In genomic region chr9:71015942-71016341, GRCm38 (mm10) we compare ENCODE assay signal across 18 mouse cellular contexts.
DNase-seq lines count a peak whose midpoint lies in the region; ATAC-seq and TF ChIP-seq lines count a peak whose summit lies in the region.
"Had no signal": no experiment of that assay in that cellular context is flagged by ENCODE, and none has a peak within 500 bp of the region (broad histone marks: within the 10 kb centered on the region; RNA-seq: fewer than 3 reads in every experiment).

No protein-coding gene starts in this region.

- H3K27me3 ChIP-seq in stomach, postnatal 0 days (ENCODE audit: control insufficient read depth, insufficient read depth, low read length) = no peaks in the 10 kb centered on the region
- H3K27me3 ChIP-seq in forebrain, postnatal 0 days (ENCODE audit: insufficient read depth, low read length) = no peaks in the 10 kb centered on the region
- no peaks in the 10 kb centered on the region for H3K27me3 ChIP-seq in hindbrain, embryonic 11.5 days (ENCODE audit: control insufficient read depth, insufficient read depth, low read length)
- H3K27me3 ChIP-seq: CH12.LX; heart, embryonic 13.5 days; intestine, embryonic 15.5 days; kidney, embryonic 15.5 days; neural tube, embryonic 13.5 days had no signal

- DNase-seq in cerebellum, adult 9-11 months = peak; percentile 16
- no peak for DNase-seq in cerebellum, adult 11-12 months
- DNase-seq in left cerebral cortex, adult 11 months (ENCODE audit: low spot score) = peak; percentile 66
- DNase-seq in left cerebral cortex, postnatal 4 days = no peak
- DNase-seq in left cerebral cortex, postnatal 14 days (ENCODE audit: low spot score in 2 of 2) = peak; percentile 34 to 84
- peak; percentile 7 for DNase-seq in stomach, postnatal 0 days (ENCODE audit: low spot score)
- no peak for DNase-seq in forebrain, postnatal 0 days
- no peak for DNase-seq in hindbrain, embryonic 11.5 days (ENCODE audit: low spot score)
- DNase-seq: gastrocnemius, postnatal 25 days; lung, postnatal 10 days had no signal

- TF ChIP-seq CTCF in stomach, postnatal 0 days (IDR thresholded peaks at IDR 0.05; ENCODE audit: low read depth) = no peak
- TF ChIP-seq CTCF in forebrain, postnatal 0 days (IDR thresholded peaks at IDR 0.05; ENCODE audit: low read depth) = no peak

- H3K4me3 ChIP-seq in stomach, postnatal 0 days (ENCODE audit: low read depth, low read length) = no peak overlapping the region
- no peak overlapping the region for H3K4me3 ChIP-seq in forebrain, postnatal 0 days (ENCODE audit: low read depth, low read length)
- no peak overlapping the region for H3K4me3 ChIP-seq in hindbrain, embryonic 11.5 days (ENCODE audit: low read depth, low read length)
- H3K4me3 ChIP-seq: heart, embryonic 13.5 days; hindbrain, embryonic 10.5 days; intestine, embryonic 15.5 days; kidney, embryonic 15.5 days; neural tube, embryonic 13.5 days had no signal

- intact Hi-C loops in left cerebral cortex, postnatal 4 days (cut with DNase I) = no loop called here
- intact Hi-C loops in left cerebral cortex, postnatal 14 days (cut with DNase I) = no loop called here

- no peaks in the 10 kb centered on the region for H3K9me3 ChIP-seq in stomach, postnatal 0 days (ENCODE audit: control insufficient read depth, low read length)
- H3K9me3 ChIP-seq in forebrain, postnatal 0 days (ENCODE audit: low read length) = no peaks in the 10 kb centered on the region
- no peaks in the 10 kb centered on the region for H3K9me3 ChIP-seq in hindbrain, embryonic 11.5 days (ENCODE audit: control insufficient read depth, low read length)
- H3K9me3 ChIP-seq: heart, embryonic 13.5 days; hindbrain, embryonic 10.5 days; intestine, embryonic 15.5 days; kidney, embryonic 15.5 days; neural tube, embryonic 13.5 days had no signal

- H3K4me1 ChIP-seq in stomach, postnatal 0 days (replicated peaks; ENCODE audit: control insufficient read depth, insufficient read depth) = no peaks in the 10 kb centered on the region
- H3K4me1 ChIP-seq in forebrain, postnatal 0 days (ENCODE audit: insufficient read depth) = no peaks in the 10 kb centered on the region
- H3K4me1 ChIP-seq in hindbrain, embryonic 11.5 days (replicated peaks; ENCODE audit: control insufficient read depth, insufficient read depth, low read length) = no peaks in the 10 kb centered on the region
- H3K4me1 ChIP-seq: intestine, embryonic 15.5 days; neural tube, embryonic 13.5 days had no signal

- H3K9ac ChIP-seq in stomach, postnatal 0 days (ENCODE audit: low read length) = no peak overlapping the region
- H3K9ac ChIP-seq in forebrain, postnatal 0 days = no peak overlapping the region
- H3K9ac ChIP-seq in hindbrain, embryonic 11.5 days (ENCODE audit: low read depth, low read length) = no peak overlapping the region
- H3K9ac ChIP-seq: heart, embryonic 13.5 days; intestine, embryonic 15.5 days; kidney, embryonic 15.5 days; liver, embryonic 14.5 days; neural tube, embryonic 13.5 days had no signal

- H3K27ac ChIP-seq in stomach, postnatal 0 days (replicated peaks) = no peak overlapping the region
- no peak overlapping the region for H3K27ac ChIP-seq in forebrain, postnatal 0 days (ENCODE audit: low read depth, low read length)
- H3K27ac ChIP-seq in hindbrain, embryonic 11.5 days (ENCODE audit: low read depth, low read length) = no peak overlapping the region
- H3K27ac ChIP-seq: heart, embryonic 13.5 days; hindbrain, embryonic 10.5 days; intestine, embryonic 15.5 days; kidney, embryonic 15.5 days; liver, embryonic 14.5 days; neural tube, embryonic 13.5 days had no signal

- ATAC-seq in stomach, postnatal 0 days (ENCODE audit: low FRiP score, low TSS enrichment) = no peak
- ATAC-seq in forebrain, postnatal 0 days = no peak
- no peak for ATAC-seq in hindbrain, embryonic 11.5 days (ENCODE audit: low FRiP score)
- ATAC-seq: forebrain, embryonic 16.5 days; intestine, embryonic 15.5 days had no signal

- no peaks in the 10 kb centered on the region for H3K36me3 ChIP-seq in stomach, postnatal 0 days (ENCODE audit: control insufficient read depth, insufficient read depth, low read length)
- H3K36me3 ChIP-seq in forebrain, postnatal 0 days (ENCODE audit: insufficient read depth) = no peaks in the 10 kb centered on the region
- no peaks in the 10 kb centered on the region for H3K36me3 ChIP-seq in hindbrain, embryonic 11.5 days (ENCODE audit: control insufficient read depth, insufficient read depth, low read length)
- H3K36me3 ChIP-seq: heart, embryonic 13.5 days; hindbrain, embryonic 10.5 days; intestine, embryonic 15.5 days; kidney, embryonic 15.5 days; neural tube, embryonic 13.5 days had no signal

- TF ChIP-seq EP300 in stomach, postnatal 0 days (optimal IDR thresholded peaks at IDR 0.05) = no peak

- no peak overlapping the region for H3K4me2 ChIP-seq in stomach, postnatal 0 days (replicated peaks; ENCODE audit: low read depth)
- H3K4me2 ChIP-seq in forebrain, postnatal 0 days (ENCODE audit: low read depth) = no peak overlapping the region
- H3K4me2 ChIP-seq in hindbrain, embryonic 11.5 days (replicated peaks; ENCODE audit: low read depth, low read length) = no peak overlapping the region
- H3K4me2 ChIP-seq: heart, embryonic 13.5 days; intestine, embryonic 15.5 days; kidney, embryonic 15.5 days; neural tube, embryonic 13.5 days had no signal

- WGBS in stomach, postnatal 0 days = 81% methylated on average over 3 of the region's 3 CpGs
- WGBS in forebrain, postnatal 0 days = 82% methylated on average over 3 of the region's 3 CpGs
- 92% methylated on average over 3 of the region's 3 CpGs for WGBS in hindbrain, embryonic 11.5 days

Comparison
In these comparisons a context has a peak if more than half of its experiments do, and no peak if none do; other contexts are left out.
1. DNase-seq: peak in cerebellum, adult 9-11 months (single experiment), left cerebral cortex, adult 11 months (single experiment), left cerebral cortex, postnatal 14 days (2 of 2) and stomach, postnatal 0 days (single experiment); none in cerebellum, adult 11-12 months (single experiment), left cerebral cortex, postnatal 4 days (single experiment), forebrain, postnatal 0 days (single experiment) and hindbrain, embryonic 11.5 days (single experiment).